Mouse (Mus musculus) retina, adult 2 months (tissue): ENCODE results near the gene Gm1993.
"Not testable (repeated sequence)": the region's sequence is repeated elsewhere in the genome, so short reads cannot be mapped to it uniquely, and the experiment has no call there.

Source experiments
- DNase-seq: peaks from one replicate; pipeline ENCODE4 v3.0.0-alpha.2; 2012; ENCODE audit warnings: low read depth, low spot score

Gm1993 gene

DNA sequence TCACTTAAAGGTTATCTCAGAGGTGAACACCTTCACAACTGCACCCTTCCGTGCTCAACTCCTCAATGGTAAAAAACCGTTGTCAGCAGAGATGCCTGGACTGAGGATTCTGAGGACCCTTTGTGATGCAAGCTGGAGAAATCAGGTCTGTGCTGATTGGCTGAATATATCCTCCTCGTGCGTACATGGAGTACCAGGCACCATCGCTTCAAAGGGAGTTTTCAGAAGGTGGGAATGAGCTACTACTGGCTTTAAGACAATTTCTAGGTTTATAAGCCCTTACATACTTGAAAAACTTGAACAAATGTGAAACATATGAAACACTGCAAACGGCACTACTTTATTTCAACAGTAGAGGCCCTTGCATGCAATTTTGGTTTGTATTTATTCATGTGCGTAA is at the start of gene Gm1993:
Gene Gm1993, minus strand, starts transcription at position 101 of the 400 bp plus-strand sequence.
- DNase-seq, result not testable (repeated sequence)
